Mouse (Mus musculus) stomach, postnatal 0 days (tissue): ENCODE measurements around the gene 3110021N24Rik.

Source experiments
- CTCF ChIP-seq: IDR thresholded peaks from 2 replicates; pipeline ENCODE4 v1.5.1; 2016; ENCODE audit warnings: antibody characterized with exemption, low read depth, mild to moderate bottlenecking, moderate library complexity
- EP300 ChIP-seq: optimal IDR thresholded peaks from 2 replicates; pipeline ENCODE3; 2016; ENCODE audit warnings: antibody characterized with exemption

GRCm38 (mm10) chr4:108811550-108811949, 92.1 kb downstream of the 3110021N24Rik start:
- TF ChIP-seq EP300 (no peak), CTCF (no peak)
